Mouse (Mus musculus): Measurements from ENCODE around the gene Dhx32. TPM values are rescaled to one million over a fixed set of nuclear protein-coding genes. Genes with fewer than 3 reads are reported as not detected.
A peak's percentile ranks its signal among the peaks of the same experiment; 100 is the strongest.

Dhx32 gene
- total and polyA plus RNA-seq, 3 experiments: 25.6 to 27.1 TPM; not detected in 1

GRCm38 (mm10) chr7:133812927-133813326 lies 30.4 kb upstream of the Dhx32 start:
- Histone ChIP-seq H3K27me3 (ENCODE audit: control insufficient read depth in 1 of 2, insufficient read depth in 2 of 2, low read length in 2 of 2) (no peaks in the 10 kb centered on the region; a peak in 2 of 4 replicates), H3K4me1 (ENCODE audit: control insufficient read depth in 1 of 2, insufficient read depth in 2 of 2, low read length in 2 of 2) (no peaks in the 10 kb centered on the region), H3K9me3 (replicated peaks; ENCODE audit: insufficient read depth, low read length) (no peaks in the 10 kb centered on the region), H3K79me2 (ENCODE audit: control insufficient read depth, insufficient read depth, low read length, poor library complexity) (no peaks in the 10 kb centered on the region), H3K27ac (ENCODE audit: control insufficient read depth, low read depth, low read length) (no peak overlapping the region), H3K9ac (ENCODE audit: control insufficient read depth, low read depth, low read length, poor library complexity, severe bottlenecking) (no peak overlapping the region), H3K36me3 (ENCODE audit: control insufficient read depth in 1 of 2, insufficient read depth in 2 of 2, low read length in 2 of 2) (no peaks in the 10 kb centered on the region), H3K4me3 (ENCODE audit: control insufficient read depth in 1 of 2, insufficient read depth in 1 of 2, low read depth in 2 of 2, low read length in 2 of 2) (no peak overlapping the region)
- TF ChIP-seq TAL1 (IDR thresholded peaks at IDR 0.05; ENCODE audit: low read length): no peak
- TF ChIP-seq EP300 (IDR thresholded peaks at IDR 0.05; ENCODE audit: low read depth in 1 of 2, low read length in 2 of 2): no peak
- TF ChIP-seq ELF1 (IDR thresholded peaks at IDR 0.05; ENCODE audit: low read depth, low read length): no peak
- TF ChIP-seq MYC (IDR thresholded peaks at IDR 0.05; ENCODE audit: low read depth, low read length): no peak
- no peak for TF ChIP-seq GATA1 (IDR thresholded peaks at IDR 0.05; ENCODE audit: low read depth, low read length)
- TF ChIP-seq JUND (IDR thresholded peaks at IDR 0.05; ENCODE audit: low read depth, low read length): no peak
- TF ChIP-seq CTCF (IDR thresholded peaks at IDR 0.05 in 2 of 3, conservative IDR thresholded peaks at IDR 0.05 in 1 of 3; ENCODE audit: control insufficient read depth in 1 of 3, insufficient read depth in 1 of 3, low read depth in 2 of 3, low read length in 3 of 3, poor library complexity in 1 of 3, severe bottlenecking in 1 of 3): no peak
- no peak for TF ChIP-seq RAD21 (IDR thresholded peaks at IDR 0.05; ENCODE audit: low read depth, low read length)
- no peak for TF ChIP-seq MYB (IDR thresholded peaks at IDR 0.05; ENCODE audit: low read depth, low read length)
- no peak for DNase-seq (ENCODE audit: low read depth, low spot score)

GRCm38 (mm10) chr7:133805614-133806175 lies 23.2 kb upstream of the Dhx32 start:
- no peaks in the 10 kb centered on the region for H3K4me1 ChIP-seq (ENCODE audit: control insufficient read depth in 1 of 2, insufficient read depth in 2 of 2, low read length in 2 of 2)

GRCm38 (mm10) chr7:133801823-133802222 lies 19.3 kb upstream of the Dhx32 start:
- no peak overlapping the region for H3K27ac ChIP-seq (ENCODE audit: control insufficient read depth, low read depth, low read length)
- no peaks in the 10 kb centered on the region for H3K36me3 ChIP-seq (ENCODE audit: control insufficient read depth in 1 of 2, insufficient read depth in 2 of 2, low read length in 2 of 2)
- no peak for DNase-seq (ENCODE audit: low read depth, low spot score)
- H3K9me3 ChIP-seq (replicated peaks; ENCODE audit: insufficient read depth, low read length): no peaks in the 10 kb centered on the region
- TF ChIP-seq RAD21 (IDR thresholded peaks at IDR 0.05; ENCODE audit: low read depth, low read length) (no peak), CHD1 (IDR thresholded peaks at IDR 0.05; ENCODE audit: low read depth, low read length) (no peak), ETS1 (IDR thresholded peaks at IDR 0.05; ENCODE audit: low read depth, low read length) (no peak), GATA1 (IDR thresholded peaks at IDR 0.05; ENCODE audit: low read depth, low read length) (no peak), ELF1 (IDR thresholded peaks at IDR 0.05; ENCODE audit: low read depth, low read length) (no peak), MYB (IDR thresholded peaks at IDR 0.05; ENCODE audit: low read depth, low read length) (no peak), GABPA (IDR thresholded peaks at IDR 0.05; ENCODE audit: low read depth, low read length) (no peak), SMC3 (IDR thresholded peaks at IDR 0.05; ENCODE audit: low read depth, low read length) (no peak), CTCF (IDR thresholded peaks at IDR 0.05 in 2 of 3, conservative IDR thresholded peaks at IDR 0.05 in 1 of 3; ENCODE audit: control insufficient read depth in 1 of 3, insufficient read depth in 1 of 3, low read depth in 2 of 3, low read length in 3 of 3, poor library complexity in 1 of 3, severe bottlenecking in 1 of 3) (no peak), BHLHE40 (IDR thresholded peaks at IDR 0.05; ENCODE audit: borderline replicate concordance, low read depth, low read length) (no peak)
- H3K27me3 ChIP-seq (ENCODE audit: control insufficient read depth in 1 of 2, insufficient read depth in 2 of 2, low read length in 2 of 2): no peaks in the 10 kb centered on the region
- H3K9ac ChIP-seq (ENCODE audit: control insufficient read depth, low read depth, low read length, poor library complexity, severe bottlenecking): no peak overlapping the region
- no peaks in the 10 kb centered on the region for H3K79me2 ChIP-seq (ENCODE audit: control insufficient read depth, insufficient read depth, low read length, poor library complexity)
- no peak overlapping the region for H3K4me3 ChIP-seq (ENCODE audit: control insufficient read depth in 1 of 2, insufficient read depth in 1 of 2, low read depth in 2 of 2, low read length in 2 of 2)
- H3K4me1 ChIP-seq (ENCODE audit: control insufficient read depth in 1 of 2, insufficient read depth in 2 of 2, low read length in 2 of 2): no peaks in the 10 kb centered on the region

More at GRCm38 (mm10) chr7:133805614-133806175, 23.2 kb upstream of the Dhx32 start:
- peak; percentile 36 for DNase-seq (ENCODE audit: low read depth, low spot score)
- no peaks in the 10 kb centered on the region for H3K36me3 ChIP-seq (ENCODE audit: control insufficient read depth in 1 of 2, insufficient read depth in 2 of 2, low read length in 2 of 2)
- H3K79me2 ChIP-seq (ENCODE audit: control insufficient read depth, insufficient read depth, low read length, poor library complexity): no peaks in the 10 kb centered on the region
- no peak overlapping the region for H3K9ac ChIP-seq (ENCODE audit: control insufficient read depth, low read depth, low read length, poor library complexity, severe bottlenecking)
- no peaks in the 10 kb centered on the region for H3K9me3 ChIP-seq (replicated peaks; ENCODE audit: insufficient read depth, low read length)
- H3K27me3 ChIP-seq (ENCODE audit: control insufficient read depth in 1 of 2, insufficient read depth in 2 of 2, low read length in 2 of 2): no peaks in the 10 kb centered on the region; a peak in 3 of 4 replicates
- TF ChIP-seq BHLHE40 (IDR thresholded peaks at IDR 0.05; ENCODE audit: borderline replicate concordance, low read depth, low read length) (no peak), CTCF (IDR thresholded peaks at IDR 0.05 in 2 of 3, conservative IDR thresholded peaks at IDR 0.05 in 1 of 3; ENCODE audit: control insufficient read depth in 1 of 3, insufficient read depth in 1 of 3, low read depth in 2 of 3, low read length in 3 of 3, poor library complexity in 1 of 3, severe bottlenecking in 1 of 3) (peak; percentile 41 to 68 (median 68)), POLR2AphosphoS5 (IDR thresholded peaks at IDR 0.05; ENCODE audit: borderline replicate concordance, low read depth, low read length) (no peak), SIN3A (IDR thresholded peaks at IDR 0.05; ENCODE audit: low read length) (no peak), E2F4 (IDR thresholded peaks at IDR 0.05; ENCODE audit: borderline replicate concordance, low read depth, low read length) (no peak), RAD21 (IDR thresholded peaks at IDR 0.05; ENCODE audit: low read depth, low read length) (peak; percentile 54), SMC3 (IDR thresholded peaks at IDR 0.05; ENCODE audit: low read depth, low read length) (peak; percentile 29), MEF2A (IDR thresholded peaks at IDR 0.05; ENCODE audit: extremely low read depth, insufficient replicate concordance, low read depth, low read length, poor library complexity, severe bottlenecking) (no peak), TCF12 (IDR thresholded peaks at IDR 0.05; ENCODE audit: low read depth, low read length) (no peak), POLR2AphosphoS2 (IDR thresholded peaks at IDR 0.05; ENCODE audit: low read length) (no peak)
- H3K4me3 ChIP-seq (ENCODE audit: control insufficient read depth in 1 of 2, insufficient read depth in 1 of 2, low read depth in 2 of 2, low read length in 2 of 2): no peak overlapping the region
- H3K27ac ChIP-seq (ENCODE audit: control insufficient read depth, low read depth, low read length): no peak overlapping the region

Measured in MEL (cell line).